Mouse (Mus musculus): Measurements from ENCODE around the gene Nub1. TPM values are rescaled to one million over a fixed set of nuclear protein-coding genes. Genes with fewer than 3 reads are reported as not detected.
"Not testable (repeated sequence)": the region's sequence is repeated elsewhere in the genome, so short reads cannot be mapped to it uniquely, and the experiment has no call there.

Gene Nub1
- 27.5 and 36.4 TPM in 2 replicates for polyA plus RNA-seq (2012; rRNA removed)

- DNase-seq (ENCODE audit: low read depth, low spot score): peak; percentile 95
- WGBS: 1% methylated on average over 53 of the region's 53 CpGs
Measured at GRCm38 (mm10) chr5:24685366-24686093, at the start of gene Nub1. Gene Nub1 (plus strand): TSS chr5:24685532.

DNA sequence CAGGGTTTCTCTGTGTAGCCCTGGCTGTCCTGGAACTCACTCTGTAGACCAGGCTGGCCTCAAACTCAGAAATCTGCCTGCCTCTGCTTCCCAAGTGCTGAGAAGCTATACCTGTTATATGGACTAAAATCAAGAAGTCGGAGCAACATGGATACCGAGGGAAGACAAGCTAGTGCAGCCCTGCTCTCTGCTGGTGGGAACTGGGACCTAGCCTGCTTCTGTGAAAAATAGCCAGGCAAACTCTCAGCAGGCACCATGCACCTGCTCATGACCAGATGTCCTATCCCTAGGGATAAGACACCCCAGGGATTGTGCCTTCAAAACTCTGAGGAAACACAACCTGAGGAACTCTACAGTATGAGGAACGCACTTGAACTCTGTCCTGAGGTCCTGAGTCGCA, 48.3 kb upstream of the Nub1 start:
- no peak for DNase-seq (ENCODE audit: low read depth, low spot score)
- WGBS: 69% methylated on average over 4 of the region's 4 CpGs

- WGBS: 40% methylated on average over 6 of the region's 6 CpGs
- DNase-seq (ENCODE audit: low read depth, low spot score): no peak
Measured at GRCm38 (mm10) chr5:24638131-24638530, 47.2 kb upstream of the Nub1 start.

DNA sequence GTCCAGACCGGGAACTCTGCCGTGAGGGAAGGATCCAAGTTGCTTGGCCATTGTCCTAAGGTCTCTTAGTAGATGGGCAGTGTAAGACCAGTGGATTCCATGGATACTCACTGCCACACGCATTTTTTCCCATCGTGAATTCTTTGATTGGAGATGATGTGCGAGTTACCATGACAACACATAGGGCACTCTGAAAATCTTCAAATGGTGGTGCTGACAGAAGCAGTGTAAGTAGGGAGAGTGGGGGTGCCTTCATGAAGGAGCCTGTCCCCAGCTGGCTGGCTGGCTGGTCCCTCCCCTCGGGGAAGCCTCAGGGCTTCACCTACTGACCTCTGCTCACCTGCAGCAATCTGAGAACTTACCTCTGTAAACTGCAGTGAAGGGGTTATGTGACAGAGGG, 46.3 kb upstream of the Nub1 start:
- DNase-seq (ENCODE audit: low read depth, low spot score): no peak
- 64% methylated on average over 6 of the region's 6 CpGs for WGBS

GRCm38 (mm10) chr5:24645454-24645853, 39.9 kb upstream of the Nub1 start:
- 79% methylated on average over 1 of the region's 1 CpGs for WGBS
- no peak for DNase-seq (ENCODE audit: low read depth, low spot score)

GRCm38 (mm10) chr5:24649231-24649630, 36.1 kb upstream of the Nub1 start:
- WGBS: 44% methylated on average over 4 of the region's 4 CpGs
- DNase-seq (ENCODE audit: low read depth, low spot score): no peak

GRCm38 (mm10) chr5:24649701-24650100, 35.6 kb upstream of the Nub1 start:
- 69% methylated on average over 7 of the region's 7 CpGs for WGBS
- DNase-seq (ENCODE audit: low read depth, low spot score): no peak

DNA sequence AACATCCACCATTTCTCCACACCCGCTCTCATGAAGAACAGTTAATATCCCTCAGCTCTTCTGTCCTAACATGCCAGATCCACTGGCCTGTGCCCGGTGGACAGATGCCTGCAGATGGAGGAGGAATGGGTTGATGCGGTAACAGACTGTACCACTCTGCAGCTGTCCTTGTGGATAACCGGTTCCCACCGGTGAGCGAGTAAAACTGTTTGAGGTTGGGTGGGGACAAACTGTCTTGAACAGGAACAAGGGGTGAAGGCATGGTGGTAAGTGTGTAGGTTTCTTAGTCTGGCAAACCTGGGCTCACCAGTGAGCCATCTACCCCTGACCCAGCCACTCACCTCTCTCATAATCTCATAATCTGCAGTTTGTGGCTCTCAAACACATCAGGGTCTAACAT, 34.0 kb upstream of the Nub1 start:
- WGBS: 79% methylated on average over 6 of the region's 6 CpGs
- DNase-seq (ENCODE audit: low read depth, low spot score): no peak

GRCm38 (mm10) chr5:24651768-24652752, 33.3 kb upstream of the Nub1 start:
- 29% methylated on average over 25 of the region's 25 CpGs for whole genome bisulfite sequencing
- no peak for DNase-seq (ENCODE audit: low read depth, low spot score)

GRCm38 (mm10) chr5:24652780-24653179, 32.6 kb upstream of the Nub1 start:
- 71% methylated on average over 5 of the region's 5 CpGs for WGBS
- DNase-seq (ENCODE audit: low read depth, low spot score): no peak

GRCm38 (mm10) chr5:24654491-24654890, 30.8 kb upstream of the Nub1 start:
- no peak for DNase-seq (ENCODE audit: low read depth, low spot score)
- WGBS: 79% methylated on average over 6 of the region's 6 CpGs

DNA sequence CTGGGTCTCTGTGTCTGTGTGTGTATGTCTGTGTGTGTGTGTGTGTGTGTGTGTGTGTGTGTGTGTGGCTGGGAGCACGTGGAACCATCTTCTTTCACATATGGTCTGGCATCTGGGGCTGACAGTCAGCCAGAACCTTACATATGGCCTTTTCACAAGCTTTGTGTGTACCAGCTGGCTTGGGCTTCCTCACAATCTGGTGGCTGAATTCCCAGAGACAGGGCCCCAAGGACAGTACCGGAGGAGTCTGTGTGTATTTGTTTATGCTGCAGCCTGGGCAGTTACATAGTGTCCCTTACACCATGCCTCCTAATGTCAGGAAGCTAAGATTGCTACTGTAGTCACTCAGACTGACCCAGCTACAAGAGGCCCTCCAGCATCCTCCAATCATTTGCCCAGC, 28.2 kb upstream of the Nub1 start:
- 49% methylated on average over 2 of the region's 2 CpGs for WGBS
- no peak for DNase-seq (ENCODE audit: low read depth, low spot score)

- DNase-seq (ENCODE audit: low read depth, low spot score): no peak
- 89% methylated on average over 2 of the region's 4 CpGs for WGBS
Measured at GRCm38 (mm10) chr5:24659708-24660423, 25.5 kb upstream of the Nub1 start.

- DNase-seq (ENCODE audit: low read depth, low spot score): no peak
- 47% methylated on average over 6 of the region's 6 CpGs for WGBS
Measured at GRCm38 (mm10) chr5:24661457-24661856, 23.9 kb upstream of the Nub1 start.

GRCm38 (mm10) chr5:24674238-24674637, 11.1 kb upstream of the Nub1 start:
- DNase-seq (ENCODE audit: low read depth, low spot score): peak; percentile 57
- WGBS: 22% methylated on average over 4 of the region's 4 CpGs

DNA sequence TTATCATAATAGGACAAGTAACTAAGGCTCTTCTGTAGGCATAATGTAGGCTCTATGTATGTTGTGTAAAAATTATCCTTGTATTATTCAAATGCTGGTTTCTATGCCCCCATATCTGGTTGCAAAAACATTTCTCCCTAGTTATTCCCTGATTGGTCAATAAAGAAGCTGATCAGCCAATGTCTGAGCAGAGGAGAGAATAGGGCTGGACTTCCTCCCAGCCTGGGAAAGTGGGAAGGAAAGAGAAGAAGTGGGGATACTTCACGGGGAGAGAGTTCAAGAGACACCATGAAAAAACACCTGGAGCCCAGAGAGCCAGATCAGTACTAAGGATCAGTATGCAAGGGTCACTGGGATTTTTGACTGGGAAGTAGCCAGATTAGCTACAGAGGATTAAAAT, 3.9 kb upstream of the Nub1 start:
- WGBS: 33% methylated on average over 1 of the region's 1 CpGs
- no peak for DNase-seq (ENCODE audit: low read depth, low spot score)

- DNase-seq (ENCODE audit: low read depth, low spot score): peak; percentile 25
- 26% methylated on average over 16 of the region's 16 CpGs for WGBS
Measured at GRCm38 (mm10) chr5:24684578-24685365, 560 bp upstream of the Nub1 start.

DNA sequence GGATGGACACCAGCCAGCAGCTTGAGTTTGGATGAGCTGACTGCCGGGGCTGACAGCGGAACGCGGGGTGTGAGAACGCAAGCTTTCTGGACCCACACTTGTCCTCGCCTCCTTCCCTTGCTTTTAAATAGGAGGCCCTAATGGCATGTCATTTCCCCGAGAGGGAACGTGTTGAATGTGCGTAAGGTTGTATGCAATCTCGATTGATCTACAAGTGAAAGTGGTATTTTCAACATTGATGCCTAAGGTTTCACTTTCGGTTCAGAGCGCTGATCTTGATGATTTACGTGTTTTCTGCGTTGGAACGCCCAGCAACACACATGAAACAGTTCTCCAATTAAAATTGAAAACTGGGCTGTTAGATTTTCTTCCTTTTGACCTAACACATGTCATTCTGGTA, 844 bp downstream of the Nub1 start:
- WGBS: under 1% methylated on average over 15 of the region's 15 CpGs
- peak; percentile 60 for DNase-seq (ENCODE audit: low read depth, low spot score)

- WGBS: 61% methylated on average over 16 of the region's 16 CpGs
- not testable (repeated sequence) for DNase-seq (ENCODE audit: low read depth, low spot score)
Measured at GRCm38 (mm10) chr5:24686671-24687420, 1.5 kb downstream of the Nub1 start.

Measured in large intestine, adult 2 months (tissue).